Mouse (Mus musculus): Measurements from ENCODE around the gene Nmu. TPM values are rescaled to one million over a fixed set of nuclear protein-coding genes. Genes with fewer than 3 reads are reported as not detected.

Gene Nmu
- polyA plus RNA-seq, 1 experiment from 2014 or later: 0.30 TPM

GRCm38 (mm10) chr5:76379216-76379615 lies 15.6 kb upstream of the Nmu start:
- Histone ChIP-seq H3K4me2 (no peak overlapping the region), H3K27ac (ENCODE audit: low read depth) (no peak overlapping the region), H3K4me3 (ENCODE audit: low read depth, low read length) (no peak overlapping the region), H3K9me3 (ENCODE audit: low read depth, low read length) (no peaks in the 10 kb centered on the region), H3K4me1 (ENCODE audit: insufficient read depth) (no peaks in the 10 kb centered on the region), H3K9ac (no peak overlapping the region), H3K27me3 (ENCODE audit: insufficient read depth, low read length) (no peaks in the 10 kb centered on the region), H3K36me3 (ENCODE audit: insufficient read depth) (no peaks in the 10 kb centered on the region)
- ATAC-seq (ENCODE audit: insufficient read depth) (no peak), DNase-seq (no peak)
- no peak for TF ChIP-seq CTCF (IDR thresholded peaks at IDR 0.05; ENCODE audit: low read depth)
- 40% methylated on average over 3 of the region's 3 CpGs for WGBS

GRCm38 (mm10) chr5:76369215-76369840 lies 5.7 kb upstream of the Nmu start:
- no peak for DNase-seq
- no peak overlapping the region for H3K27ac ChIP-seq (ENCODE audit: low read depth)
- no peak overlapping the region for H3K4me3 ChIP-seq (ENCODE audit: low read depth, low read length)
- no peak for ATAC-seq (ENCODE audit: insufficient read depth)
- H3K27me3 ChIP-seq (ENCODE audit: insufficient read depth, low read length): peaks cover 3% of the 10 kb centered on the region; the same call in 1 of the 2 replicates
- no peaks in the 10 kb centered on the region for H3K9me3 ChIP-seq (ENCODE audit: low read depth, low read length)
- no peak overlapping the region for H3K9ac ChIP-seq
- H3K36me3 ChIP-seq (ENCODE audit: insufficient read depth): no peaks in the 10 kb centered on the region
- WGBS: 65% methylated on average over 8 of the region's 8 CpGs
- TF ChIP-seq CTCF (IDR thresholded peaks at IDR 0.05; ENCODE audit: low read depth): no peak
- H3K4me2 ChIP-seq: no peak overlapping the region
- H3K4me1 ChIP-seq (ENCODE audit: insufficient read depth): no peaks in the 10 kb centered on the region

GRCm38 (mm10) chr5:76365406-76365805 lies 1.8 kb upstream of the Nmu start:
- WGBS: 30% methylated on average over 5 of the region's 5 CpGs
- Histone ChIP-seq H3K27me3 (ENCODE audit: insufficient read depth, low read length) (peaks cover 14% of the 10 kb centered on the region), H3K9me3 (ENCODE audit: low read depth, low read length) (no peaks in the 10 kb centered on the region), H3K27ac (ENCODE audit: low read depth) (no peak overlapping the region), H3K4me3 (ENCODE audit: low read depth, low read length) (no peak overlapping the region), H3K9ac (no peak overlapping the region), H3K36me3 (ENCODE audit: insufficient read depth) (no peaks in the 10 kb centered on the region), H3K4me1 (ENCODE audit: insufficient read depth) (0 out of 2 replicates have a peak, but pooled peaks cover 3% of the 10 kb centered on the region), H3K4me2 (no peak overlapping the region)
- DNase-seq (peak; percentile 21), ATAC-seq (ENCODE audit: insufficient read depth) (peak; percentile 52; the same call in 1 of the 2 replicates)
- TF ChIP-seq CTCF (IDR thresholded peaks at IDR 0.05; ENCODE audit: low read depth): peak; percentile 44

DNA sequence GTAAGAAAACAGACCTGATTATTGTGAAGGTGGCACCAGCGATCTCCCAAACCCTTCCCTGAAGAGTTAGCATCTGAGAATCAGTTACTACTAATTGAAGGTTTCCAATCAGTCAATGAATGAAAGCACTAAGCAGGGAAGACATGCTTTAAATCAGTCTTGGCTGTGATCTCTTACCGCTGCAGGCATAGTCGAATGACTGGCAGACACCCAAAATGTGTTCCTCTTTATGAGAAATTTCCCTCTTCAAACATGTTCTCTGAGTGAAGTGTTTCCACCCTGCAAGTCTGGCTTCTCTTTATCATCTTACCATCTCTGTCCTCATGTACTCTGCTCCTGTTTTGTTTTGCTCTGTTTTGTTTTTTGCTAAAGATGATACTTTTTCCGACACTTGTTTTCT lies 2.8 kb downstream of the Nmu start:
- no peak overlapping the region for H3K9ac ChIP-seq
- 70% methylated on average over 4 of the region's 4 CpGs for WGBS
- peaks cover 14% of the 10 kb centered on the region for H3K27me3 ChIP-seq (ENCODE audit: insufficient read depth, low read length)
- H3K4me3 ChIP-seq (ENCODE audit: low read depth, low read length): no peak overlapping the region
- 0 out of 2 replicates have a peak, but pooled peaks cover 3% of the 10 kb centered on the region for H3K4me1 ChIP-seq (ENCODE audit: insufficient read depth)
- ATAC-seq (ENCODE audit: insufficient read depth) (no peak), DNase-seq (no peak)
- TF ChIP-seq CTCF (IDR thresholded peaks at IDR 0.05; ENCODE audit: low read depth): no peak
- H3K4me2 ChIP-seq: no peak overlapping the region
- H3K36me3 ChIP-seq (ENCODE audit: insufficient read depth): no peaks in the 10 kb centered on the region
- H3K9me3 ChIP-seq (ENCODE audit: low read depth, low read length): no peaks in the 10 kb centered on the region
- no peak overlapping the region for H3K27ac ChIP-seq (ENCODE audit: low read depth)

GRCm38 (mm10) chr5:76360057-76360456 lies 3.5 kb downstream of the Nmu start:
- Histone ChIP-seq H3K4me1 (ENCODE audit: insufficient read depth) (0 out of 2 replicates have a peak, but pooled peaks cover 3% of the 10 kb centered on the region), H3K9ac (no peak overlapping the region), H3K4me2 (no peak overlapping the region), H3K27me3 (ENCODE audit: insufficient read depth, low read length) (peaks cover 14% of the 10 kb centered on the region), H3K36me3 (ENCODE audit: insufficient read depth) (no peaks in the 10 kb centered on the region), H3K9me3 (ENCODE audit: low read depth, low read length) (no peaks in the 10 kb centered on the region), H3K27ac (ENCODE audit: low read depth) (no peak overlapping the region), H3K4me3 (ENCODE audit: low read depth, low read length) (no peak overlapping the region)
- DNase-seq (no peak), ATAC-seq (ENCODE audit: insufficient read depth) (no peak)
- WGBS: 60% methylated on average over 1 of the region's 1 CpGs
- no peak for TF ChIP-seq CTCF (IDR thresholded peaks at IDR 0.05; ENCODE audit: low read depth)

DNA sequence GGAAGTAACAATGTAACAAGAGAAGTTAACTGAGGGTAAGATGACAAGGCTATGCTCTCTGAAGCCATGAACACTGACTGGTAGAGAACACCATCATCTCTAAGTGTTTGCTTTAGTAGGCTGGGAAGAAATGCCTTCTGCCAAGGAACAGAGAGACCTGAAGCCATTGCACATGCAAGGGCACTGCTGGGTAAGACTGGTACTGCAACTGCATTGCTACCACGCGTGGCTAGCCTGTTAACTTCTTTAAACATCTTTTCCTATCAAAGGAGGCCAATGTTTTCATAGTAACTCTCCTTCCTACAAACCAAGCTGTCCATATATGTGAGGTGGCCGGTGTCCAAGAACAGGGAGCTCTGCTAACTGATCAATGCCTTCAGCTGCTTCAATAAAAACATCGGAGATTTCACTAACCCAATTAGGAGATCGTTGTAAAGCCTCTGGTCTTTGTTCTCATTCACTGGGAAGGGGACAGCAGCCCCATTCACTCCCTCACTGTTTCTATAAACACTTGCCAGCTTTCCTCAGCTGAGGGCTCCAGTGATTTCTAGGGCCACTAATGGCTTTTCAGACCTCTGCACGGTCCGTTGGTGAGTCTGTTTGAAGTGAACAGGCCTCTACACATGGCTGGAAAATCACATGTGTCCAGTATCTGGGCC lies 11.5 kb downstream of the Nmu start:
- H3K4me3 ChIP-seq (ENCODE audit: low read depth, low read length): no peak overlapping the region
- TF ChIP-seq CTCF (IDR thresholded peaks at IDR 0.05; ENCODE audit: low read depth): peak; percentile 25; the same call in 1 of the 2 replicates
- no peak overlapping the region for H3K9ac ChIP-seq
- H3K27me3 ChIP-seq (ENCODE audit: insufficient read depth, low read length): no peaks in the 10 kb centered on the region
- H3K27ac ChIP-seq (ENCODE audit: low read depth): no peak overlapping the region
- DNase-seq: no peak
- H3K36me3 ChIP-seq (ENCODE audit: insufficient read depth): no peaks in the 10 kb centered on the region
- no peak overlapping the region for H3K4me2 ChIP-seq
- no peak for ATAC-seq (ENCODE audit: insufficient read depth)
- H3K9me3 ChIP-seq (ENCODE audit: low read depth, low read length): no peaks in the 10 kb centered on the region
- H3K4me1 ChIP-seq (ENCODE audit: insufficient read depth): no peaks in the 10 kb centered on the region
- WGBS: 61% methylated on average over 7 of the region's 7 CpGs

- TF ChIP-seq CTCF (IDR thresholded peaks at IDR 0.05; ENCODE audit: low read depth): no peak
- Histone ChIP-seq H3K36me3 (ENCODE audit: insufficient read depth) (no peaks in the 10 kb centered on the region), H3K4me3 (ENCODE audit: low read depth, low read length) (no peak overlapping the region), H3K4me1 (ENCODE audit: insufficient read depth) (no peaks in the 10 kb centered on the region), H3K4me2 (no peak overlapping the region), H3K27me3 (ENCODE audit: insufficient read depth, low read length) (no peaks in the 10 kb centered on the region), H3K27ac (ENCODE audit: low read depth) (no peak overlapping the region), H3K9ac (no peak overlapping the region), H3K9me3 (ENCODE audit: low read depth, low read length) (no peaks in the 10 kb centered on the region)
- DNase-seq (no peak), ATAC-seq (ENCODE audit: insufficient read depth) (no peak; the same call in 1 of the 2 replicates)
- 67% methylated on average over 5 of the region's 5 CpGs for WGBS
Observed at GRCm38 (mm10) chr5:76351537-76351936, 12.1 kb downstream of the Nmu start.
